Mouse (Mus musculus): ENCODE results near the gene Klhl42.

DNA sequence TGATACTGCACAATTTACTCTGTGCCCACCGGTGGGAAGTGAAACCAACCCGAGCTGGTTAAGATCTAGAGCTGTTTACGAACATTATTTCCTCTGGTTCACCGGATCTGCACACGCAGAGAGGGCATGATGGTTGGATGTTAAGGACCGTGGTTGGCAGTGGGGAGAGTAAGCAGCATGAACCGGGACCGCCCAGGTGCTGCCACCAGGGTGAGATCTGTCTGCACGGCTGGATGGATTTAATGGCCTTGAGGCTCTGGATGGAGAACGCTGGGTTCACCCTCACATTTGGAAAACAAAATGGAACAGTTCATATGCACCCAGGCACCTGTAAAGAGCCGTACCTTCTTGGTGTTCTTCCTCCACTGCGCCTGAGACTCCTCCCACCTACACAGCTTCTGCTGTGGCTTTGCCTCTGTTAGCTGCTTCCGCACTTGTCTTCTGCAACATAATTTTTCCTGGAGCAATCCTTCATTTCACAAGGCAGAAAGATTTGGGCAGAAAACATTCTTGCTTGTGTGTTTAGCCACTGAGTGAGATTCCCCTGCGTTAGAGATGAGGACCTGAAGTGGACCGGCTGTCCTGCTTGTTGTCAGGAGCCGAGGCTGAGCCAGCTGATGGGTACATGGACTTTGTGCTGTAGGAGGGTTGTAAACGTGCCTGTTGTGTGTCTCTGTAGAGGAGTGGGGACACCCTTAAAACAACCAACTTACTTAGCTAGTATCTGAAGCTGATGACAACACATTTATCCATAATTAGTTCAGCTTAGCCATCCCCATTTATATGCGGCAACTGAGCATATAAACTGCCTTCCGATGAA lies 8.5 kb downstream of the Klhl42 start:
- TF ChIP-seq CTCF (IDR thresholded peaks at IDR 0.05; ENCODE audit: insufficient read depth, low read depth, low read length) = no peak
- TF ChIP-seq POLR2A (IDR thresholded peaks at IDR 0.05; ENCODE audit: insufficient read depth, low read depth, low read length) = no peak

Measured in olfactory bulb, adult 2 months (tissue).